Mouse (Mus musculus) embryonic fibroblast, embryonic 13.5 days (primary cell): ENCODE results near the gene Ppp1ca.

ENCODE experiments used
- CTCF ChIP-seq: IDR thresholded peaks from 2 replicates; pipeline ENCODE4 v1.5.1; 2011; ENCODE audit warnings: mild to moderate bottlenecking, control low read depth, low read length, moderate library complexity, borderline replicate concordance; ENCODE audit not compliant: insufficient read depth
- POLR2A ChIP-seq: IDR thresholded peaks from 2 replicates; pipeline ENCODE4 v1.6.1; 2011; ENCODE audit warnings: low read depth, mild to moderate bottlenecking, control low read depth, low read length, moderate library complexity

DNA sequence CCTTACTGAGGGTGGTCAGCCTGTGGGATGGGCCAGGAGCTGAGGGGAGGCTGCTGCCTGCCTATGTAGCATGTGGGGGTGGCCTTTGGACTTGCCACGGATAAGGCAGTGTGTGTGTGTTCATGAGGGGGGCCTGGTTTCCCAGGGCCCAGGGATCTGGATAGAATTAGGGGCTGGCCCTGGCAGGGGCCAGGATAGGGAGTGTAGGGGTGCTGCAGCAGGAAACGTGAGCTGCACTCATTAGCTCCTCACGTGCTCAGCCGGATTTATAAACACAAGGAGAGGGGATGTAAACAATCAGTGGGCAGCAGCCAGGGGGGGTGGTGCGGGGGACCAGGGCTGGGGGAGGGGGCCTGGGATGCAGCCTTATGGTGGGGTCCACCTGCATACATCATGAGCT, 25.3 kb downstream of the Ppp1ca start:
- TF ChIP-seq POLR2A (no peak), CTCF (no peak)
